Mouse (Mus musculus) layer of hippocampus, adult 18-20 months (tissue): ENCODE results near the gene Denr. TPM values are rescaled to one million over a fixed set of nuclear protein-coding genes. Genes with fewer than 3 reads are reported as not detected.
A peak's percentile ranks its signal among the peaks of the same experiment; 100 is the strongest.

Experiments
- DNase-seq, 2 experiments: peaks; one replicate each; pipeline ENCODE4 v3.0.0; 2022; ENCODE audit warnings: low spot score in 2 of 2
- long read RNA-seq: library from polyadenylated mRNA; stranded (forward); transcript quantifications from one replicate; pipeline ENCODE4 v2.0.0, GENCODE M21; 2021
- total RNA-seq, 2 experiments: library from RNA; stranded (reverse); gene quantifications; 2 replicates each; pipeline ENCODE4 v1.2.3; 2021

Gene Denr
- 10 to 100 TPM; 64.9 TPM for total RNA-seq
- long read RNA-seq, transcript Denr-201 (8 exons, 2,339 nt) = major isoform, 24 of 28 reads
- long read RNA-seq, partial matches to known transcripts = 0 of 28 reads
- long read RNA-seq, other reads (novel, unspliced or antisense) = 3 of 28 reads

- DNase-seq = peak; percentile 98 to 99
Observed at GRCm38 (mm10) chr5:123906976-123907630, at the start of gene Denr. Gene Denr (plus strand): TSS chr5:123907175.

GRCm38 (mm10) chr5:123858798-123859197 lies 48.2 kb upstream of the Denr start:
- DNase-seq = no peak

- DNase-seq = no peak
Observed at GRCm38 (mm10) chr5:123862374-123863350, 44.3 kb upstream of the Denr start.

- DNase-seq = no peak
Observed at GRCm38 (mm10) chr5:123863934-123864333, 43.0 kb upstream of the Denr start.

GRCm38 (mm10) chr5:123865365-123865764 lies 41.6 kb upstream of the Denr start, which contains the start of gene Hcar2:
Gene Hcar2 (minus strand): TSS chr5:123865499.
- no peak for DNase-seq

GRCm38 (mm10) chr5:123866457-123866856 lies 40.5 kb upstream of the Denr start:
- no peak for DNase-seq

- no peak for DNase-seq
Observed at GRCm38 (mm10) chr5:123869615-123870014, 37.4 kb upstream of the Denr start.

- no peak for DNase-seq
Observed at GRCm38 (mm10) chr5:123874177-123874576, 32.8 kb upstream of the Denr start.

GRCm38 (mm10) chr5:123878056-123878455 lies 28.9 kb upstream of the Denr start:
- DNase-seq = no peak

- no peak for DNase-seq
Observed at GRCm38 (mm10) chr5:123879928-123880327, 27.0 kb upstream of the Denr start, which contains the start of gene Hcar1. Gene Hcar1 (minus strand): TSS chr5:123880020.

GRCm38 (mm10) chr5:123880778-123881177 lies 26.2 kb upstream of the Denr start:
- DNase-seq = no peak

GRCm38 (mm10) chr5:123883891-123884290 lies 23.1 kb upstream of the Denr start:
- DNase-seq = no peak

GRCm38 (mm10) chr5:123884332-123884731 lies 22.6 kb upstream of the Denr start:
- DNase-seq = no peak

GRCm38 (mm10) chr5:123886365-123886764 lies 20.6 kb upstream of the Denr start:
- no peak for DNase-seq

- no peak for DNase-seq
Observed at GRCm38 (mm10) chr5:123890312-123890711, 16.7 kb upstream of the Denr start.

- no peak for DNase-seq
Observed at GRCm38 (mm10) chr5:123890987-123891386, 16.0 kb upstream of the Denr start.

GRCm38 (mm10) chr5:123891669-123892068 lies 15.3 kb upstream of the Denr start:
- DNase-seq = peak; percentile 19 to 70

- no peak for DNase-seq
Observed at GRCm38 (mm10) chr5:123893520-123893919, 13.5 kb upstream of the Denr start.

- DNase-seq = no peak
Observed at GRCm38 (mm10) chr5:123896395-123896794, 10.6 kb upstream of the Denr start.

GRCm38 (mm10) chr5:123897352-123897751 lies 9.6 kb upstream of the Denr start:
- no peak for DNase-seq

GRCm38 (mm10) chr5:123904059-123904672 lies 2.8 kb upstream of the Denr start:
- DNase-seq = no peak
